8 mouse cellular contexts compared by ENCODE assay signal in genomic region chr8:106935899-106936477, GRCm38 (mm10). TPM values are rescaled to one million over a fixed set of nuclear protein-coding genes. Genes with fewer than 3 reads are reported as not detected.
DNase-seq lines count a peak whose midpoint lies in the region; ATAC-seq and TF ChIP-seq lines count a peak whose summit lies in the region.

No protein-coding gene starts in this region.

- H3K27me3 ChIP-seq in MEL (ENCODE audit: control insufficient read depth in 1 of 2, insufficient read depth in 2 of 2, low read length in 2 of 2) = no peaks in the 10 kb centered on the region
- peaks cover 45% of the 10 kb centered on the region; the same call in 1 of the 2 replicates for H3K27me3 ChIP-seq in forebrain, embryonic 15.5 days
- 0 out of 2 replicates have a peak, but pooled peaks cover 13% of the 10 kb centered on the region for H3K27me3 ChIP-seq in hindbrain, embryonic 14.5 days (ENCODE audit: control insufficient read depth, insufficient read depth, low read length)

- peak overlapping the region; percentile 90 for H3K4me2 ChIP-seq in forebrain, embryonic 15.5 days (replicated peaks)
- H3K4me2 ChIP-seq in hindbrain, embryonic 14.5 days (replicated peaks) = peak overlapping the region; percentile 85

- H3K36me3 ChIP-seq in MEL (ENCODE audit: control insufficient read depth in 1 of 2, insufficient read depth in 2 of 2, low read length in 2 of 2) = peaks cover 0 to 12% of the 10 kb centered on the region in 2 experiments; a peak in 2 of 4 replicates
- no peaks in the 10 kb centered on the region for H3K36me3 ChIP-seq in forebrain, embryonic 15.5 days
- H3K36me3 ChIP-seq in hindbrain, embryonic 14.5 days (replicated peaks; ENCODE audit: control insufficient read depth, insufficient read depth) = no peaks in the 10 kb centered on the region

- under 1% methylated on average over 73 of the region's 76 CpGs for WGBS in forebrain, embryonic 15.5 days
- 1% methylated on average over 48 of the region's 76 CpGs for WGBS in hindbrain, embryonic 14.5 days

- ATAC-seq in forebrain, embryonic 15.5 days (replicated peaks) = peak; percentile 73
- peak; percentile 73 for ATAC-seq in hindbrain, embryonic 14.5 days (ENCODE audit: low FRiP score)
- peak; percentile 56 for ATAC-seq in megakaryocyte, adult 5-6 weeks (ENCODE audit: poor library complexity, severe bottlenecking)

- no peak for TF ChIP-seq RAD21 in MEL (IDR thresholded peaks at IDR 0.05; ENCODE audit: low read depth, low read length)

- peak; percentile 60 for DNase-seq in MEL (ENCODE audit: low read depth, low spot score)
- DNase-seq in hindbrain, embryonic 14.5 days (ENCODE audit: low spot score) = peak; percentile 30
- peak; percentile 34 to 38 for DNase-seq in left cerebral cortex, adult 8-10 months (ENCODE audit: low spot score in 2 of 2)
- DNase-seq in right cerebral cortex, postnatal 10 days (ENCODE audit: low spot score in 2 of 2) = peak; percentile 42 to 55
- peak; percentile 44 for DNase-seq in urinary bladder, postnatal 25 days (ENCODE audit: low spot score)

- peak overlapping the region; percentile 86 for H3K9ac ChIP-seq in MEL (ENCODE audit: control insufficient read depth, low read depth, low read length, poor library complexity, severe bottlenecking)
- peak overlapping the region; percentile 81 for H3K9ac ChIP-seq in forebrain, embryonic 15.5 days (replicated peaks)
- peak overlapping the region; percentile 81 for H3K9ac ChIP-seq in hindbrain, embryonic 14.5 days

- peak overlapping the region; percentile 18; the same call in 1 of the 2 replicates for H3K27ac ChIP-seq in MEL (ENCODE audit: control insufficient read depth, low read depth, low read length)
- peak overlapping the region; percentile 78 for H3K27ac ChIP-seq in brown adipose tissue, adult 24 weeks (replicated peaks; ENCODE audit: low read depth, low read length)
- H3K27ac ChIP-seq in forebrain, embryonic 15.5 days (replicated peaks) = peak overlapping the region; percentile 84
- H3K27ac ChIP-seq in hindbrain, embryonic 14.5 days = peak overlapping the region; percentile 88

- no peaks in the 10 kb centered on the region for H3K9me3 ChIP-seq in MEL (replicated peaks; ENCODE audit: insufficient read depth, low read length)
- no peaks in the 10 kb centered on the region for H3K9me3 ChIP-seq in forebrain, embryonic 15.5 days
- H3K9me3 ChIP-seq in hindbrain, embryonic 14.5 days (ENCODE audit: control insufficient read depth, low read length) = no peaks in the 10 kb centered on the region

- peak overlapping the region; percentile 63 to 95 for H3K4me3 ChIP-seq in MEL (ENCODE audit: control insufficient read depth in 1 of 2, insufficient read depth in 1 of 2, low read depth in 2 of 2, low read length in 2 of 2)
- peak overlapping the region; percentile 91 for H3K4me3 ChIP-seq in brown adipose tissue, adult 24 weeks (ENCODE audit: insufficient read depth, low read depth, low read length)
- peak overlapping the region; percentile 88 for H3K4me3 ChIP-seq in forebrain, embryonic 15.5 days
- H3K4me3 ChIP-seq in hindbrain, embryonic 14.5 days (replicated peaks; ENCODE audit: low read length) = peak overlapping the region; percentile 72

- H3K4me1 ChIP-seq in MEL (ENCODE audit: control insufficient read depth in 1 of 2, insufficient read depth in 2 of 2, low read length in 2 of 2) = peaks cover 4 to 11% of the 10 kb centered on the region in 2 experiments; a peak in 2 of 4 replicates
- H3K4me1 ChIP-seq in brown adipose tissue, adult 24 weeks (ENCODE audit: control insufficient read depth, insufficient read depth, insufficient read length, low read length) = peaks cover 14% of the 10 kb centered on the region
- H3K4me1 ChIP-seq in forebrain, embryonic 15.5 days = peaks cover 25% of the 10 kb centered on the region
- peaks cover 18% of the 10 kb centered on the region for H3K4me1 ChIP-seq in hindbrain, embryonic 14.5 days (replicated peaks; ENCODE audit: control insufficient read depth, insufficient read depth, low read length)

- TF ChIP-seq CTCF in MEL (IDR thresholded peaks at IDR 0.05 in 2 of 3, conservative IDR thresholded peaks at IDR 0.05 in 1 of 3; ENCODE audit: control insufficient read depth in 1 of 3, insufficient read depth in 1 of 3, low read depth in 2 of 3, low read length in 3 of 3, poor library complexity in 1 of 3, severe bottlenecking in 1 of 3) = no peak

- H3K79me2 ChIP-seq in MEL (ENCODE audit: control insufficient read depth, insufficient read depth, low read length, poor library complexity) = peaks cover 3% of the 10 kb centered on the region

- no peak for TF ChIP-seq EP300 in MEL (IDR thresholded peaks at IDR 0.05; ENCODE audit: low read depth in 1 of 2, low read length in 2 of 2)

- no peak for TF ChIP-seq POLR2A in MEL (IDR thresholded peaks at IDR 0.05; ENCODE audit: control insufficient read depth in 1 of 2, insufficient read depth in 1 of 2, low read depth in 1 of 2, low read length in 2 of 2, poor library complexity in 1 of 2)

TF ChIP-seq in MEL, 35 proteins besides CTCF, POLR2A, EP300 and RAD21:
- TF ChIP-seq ELF1 (IDR thresholded peaks at IDR 0.05; ENCODE audit: low read depth, low read length) (no peak), ETS1 (IDR thresholded peaks at IDR 0.05; ENCODE audit: low read depth, low read length) (0 out of 2 replicates have a peak, but pooled peaks have one; percentile 16), MAX (IDR thresholded peaks at IDR 0.05; ENCODE audit: low read length) (peak; percentile 21; the same call in 1 of the 2 replicates), TCF12 (IDR thresholded peaks at IDR 0.05; ENCODE audit: low read depth, low read length) (no peak)
TF ChIP-seq in MEL: peak in this region for 2.

RNA-seq across cellular contexts. Expression of gene Sntb2, which starts 0.4 kb away (rescaled TPM):
- total RNA-seq in MEL (2012; rRNA removed) = 3.0 and 3.6 TPM in 2 replicates
- polyA plus RNA-seq in MEL (2012; ENCODE audit: insufficient read depth in 1 of 2, insufficient read length in 2 of 2, low read depth in 1 of 2, low replicate concordance in 2 of 2, missing spikeins in 1 of 2) = 1 to 10 TPM in 1 of 2 experiments, not detected in 1; 3.8 TPM
- polyA plus RNA-seq in brown adipose tissue, adult 24 weeks (2012; ENCODE audit: insufficient read depth, insufficient read length, missing spikeins) = 4.1 and 6.9 TPM in 2 replicates
- polyA plus RNA-seq in forebrain, embryonic 15.5 days (2015; fragmentation: Nextera tagmentation; extraction: Ambion mirVana) = 3.7 and 4.3 TPM in 2 replicates
- 6.3 and 7.3 TPM in 2 replicates for polyA plus RNA-seq in hindbrain, embryonic 14.5 days (2014; fragmentation: Nextera tagmentation; extraction: Ambion mirVana)
- total RNA-seq in left cerebral cortex, adult 8-10 months (2022) = 10 to 100 TPM; 17.4 to 18.9 (median 18.9) TPM
- 7.7 and 8.5 TPM in 2 replicates for total RNA-seq in megakaryocyte, adult 5-6 weeks (2015)
- total RNA-seq in megakaryocyte, adult 5-6 weeks (2017) = 12.0 and 13.3 TPM in 2 replicates

RNA-seq across cellular contexts. Expression of gene Utp4, which starts 42.6 kb away (rescaled TPM):
- total RNA-seq in MEL (2012; rRNA removed) = 165 and 174 TPM in 2 replicates
- polyA plus RNA-seq in MEL (2012; ENCODE audit: insufficient read depth in 1 of 2, insufficient read length in 2 of 2, low read depth in 1 of 2, low replicate concordance in 2 of 2, missing spikeins in 1 of 2) = 100 to 1,000 TPM; 123 to 218 TPM
- 19.8 and 24.4 TPM in 2 replicates for polyA plus RNA-seq in brown adipose tissue, adult 24 weeks (2012; ENCODE audit: insufficient read depth, insufficient read length, missing spikeins)
- polyA plus RNA-seq in forebrain, embryonic 15.5 days (2015; fragmentation: Nextera tagmentation; extraction: Ambion mirVana) = 49.1 and 49.4 TPM in 2 replicates
- 39.6 and 46.6 TPM in 2 replicates for polyA plus RNA-seq in hindbrain, embryonic 14.5 days (2014; fragmentation: Nextera tagmentation; extraction: Ambion mirVana)
- 10 to 100 TPM; 31.8 to 37.7 (median 33.7) TPM for total RNA-seq in left cerebral cortex, adult 8-10 months (2022)
- 10.0 and 13.9 TPM in 2 replicates for total RNA-seq in megakaryocyte, adult 5-6 weeks (2015)
- total RNA-seq in megakaryocyte, adult 5-6 weeks (2017) = 9.4 and 11.5 TPM in 2 replicates

Comparison
In these comparisons a context has a peak if more than half of its experiments do, and no peak if none do; other contexts are left out.
1. Peak in every context shown above with its lines: DNase-seq, ATAC-seq, H3K4me3 ChIP-seq and H3K27ac ChIP-seq.
2. H3K27ac ChIP-seq: peak in every context shown above with its lines; median percentile 88 in hindbrain, embryonic 14.5 days; 84 in forebrain, embryonic 15.5 days; 78 in brown adipose tissue, adult 24 weeks; 18 in MEL.